Mouse (Mus musculus): Measurements from ENCODE around the gene Olfr1358.

The Olfr1358 gene

GRCm38 (mm10) chr10:78569686-78570085, 52.5 kb downstream of the Olfr1358 start:
- DNase-seq (ENCODE audit: low spot score in 2 of 2), result no peak
